Mouse (Mus musculus) midbrain, embryonic 11.5 days (tissue): ENCODE results near the gene Rbm38. TPM values are rescaled to one million over a fixed set of nuclear protein-coding genes. Genes with fewer than 3 reads are reported as not detected.

Experiments
- ATAC-seq: fragments of 200-750 bp; cut with Nextera tagmentation; 2 replicates; pipeline ENCODE4 v1.8.0; 2017; ENCODE audit warnings: moderate TSS enrichment, moderate library complexity; ENCODE audit not compliant: low FRiP score
- DNase-seq: peaks from one replicate; pipeline ENCODE4 v3.0.0; 2015; ENCODE audit warnings: low spot score; ENCODE audit errors: missing footprints
- H3K27ac ChIP-seq: fragments of 300-500 bp; sonication (generic); 2 replicates; pipeline ENCODE4 v1.5.1; 2014; ENCODE audit warnings: low read depth, low read length
- H3K27me3 ChIP-seq: fragments of 300-500 bp; sonication (generic); 2 replicates; pipeline ENCODE4 v1.6.1; 2014; ENCODE audit warnings: mild to moderate bottlenecking, low read length, moderate library complexity, mixed read lengths; ENCODE audit not compliant: control insufficient read depth, insufficient read depth
- H3K36me3 ChIP-seq: fragments of 300-500 bp; sonication (generic); 2 replicates; pipeline ENCODE4 v1.6.1; 2014; ENCODE audit warnings: mild to moderate bottlenecking, low read length, moderate library complexity, mixed read lengths; ENCODE audit not compliant: control insufficient read depth, insufficient read depth
- H3K4me1 ChIP-seq: fragments of 300-500 bp; sonication (generic); 2 replicates; pipeline ENCODE4 v1.6.1; 2014; ENCODE audit warnings: low read length; ENCODE audit not compliant: control insufficient read depth, insufficient read depth
- H3K4me2 ChIP-seq: fragments of 300-500 bp; sonication (generic); 2 replicates; pipeline ENCODE4 v1.6.1; 2014; ENCODE audit warnings: mild to moderate bottlenecking, moderate library complexity
- H3K4me3 ChIP-seq: fragments of 300-500 bp; sonication (generic); 2 replicates; pipeline ENCODE4 v1.5.1; 2014; ENCODE audit warnings: low read depth, low read length
- H3K9ac ChIP-seq: fragments of 300-500 bp; sonication (generic); 2 replicates; pipeline ENCODE4 v1.6.1; 2014; ENCODE audit warnings: low read length
- H3K9me3 ChIP-seq: fragments of 300-500 bp; sonication (generic); 2 replicates; pipeline ENCODE4 v1.6.1; 2016; ENCODE audit warnings: low read length; ENCODE audit not compliant: control insufficient read depth
- WGBS: fragments of 180-500 bp; shearing (Covaris S2); extraction: QIAGEN DNeasy Blood & Tissue Kit; methylation state at CpG from one replicate; pipeline ENCODE4 v1.1.7; 2014; 5-methylcytosine and 5-hydroxymethylcytosine counted together
- polyA plus RNA-seq: library from polyadenylated mRNA; unstranded; fragments of >200 nt; fragmentation: Nextera tagmentation; extraction: Ambion mirVana; gene quantifications from 2 replicates; pipeline ENCODE4 v1.2.1, GENCODE M21; 2014

The Rbm38 gene
- polyA plus RNA-seq, 1 experiment from 2014 or later, result 77.3 TPM

DNA sequence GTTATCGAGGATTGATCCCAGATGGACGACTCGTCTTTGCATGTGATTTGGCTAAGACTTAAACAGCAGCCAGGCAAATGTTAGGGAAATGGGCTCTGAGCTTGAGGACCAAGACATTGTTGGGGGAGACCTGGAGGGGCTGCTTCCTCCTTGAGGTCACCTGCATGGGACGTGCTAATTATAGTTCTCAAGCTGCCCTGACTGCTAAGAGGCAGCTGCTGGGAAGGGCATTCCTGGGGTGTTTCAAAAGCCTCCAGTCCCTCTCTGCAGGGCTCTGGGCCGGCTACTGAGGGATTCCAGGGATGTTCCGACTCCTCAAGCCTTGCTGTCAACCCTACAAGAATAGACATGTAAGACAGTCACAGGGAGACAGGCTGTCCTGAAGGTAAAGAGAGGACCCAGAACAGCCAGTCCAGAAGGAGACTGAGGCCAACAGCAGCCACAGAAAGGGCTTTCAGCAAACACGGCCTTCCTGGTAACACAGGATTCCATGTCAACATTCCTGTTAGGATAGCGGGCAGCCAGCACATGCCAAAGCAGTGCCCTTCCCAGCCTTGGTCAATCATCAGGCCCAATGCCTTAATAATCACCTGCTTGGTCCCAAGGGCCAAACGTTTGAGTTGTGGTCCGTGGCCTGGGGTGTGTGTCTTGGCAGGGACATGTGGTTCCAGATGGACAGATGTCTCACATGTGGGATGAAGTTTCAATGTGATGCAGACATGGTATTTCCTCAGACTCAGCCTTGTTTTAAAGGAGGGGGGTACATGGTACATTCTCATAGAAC, 59.7 kb downstream of the Rbm38 start:
- no peaks in the 10 kb centered on the region for H3K36me3 ChIP-seq
- DNase-seq (no peak), ATAC-seq (no peak)
- H3K4me1 ChIP-seq, result no peaks in the 10 kb centered on the region
- 56% methylated on average over 10 of the region's 10 CpGs for WGBS
- no peaks in the 10 kb centered on the region for H3K9me3 ChIP-seq
- no peak overlapping the region for H3K4me3 ChIP-seq
- H3K27me3 ChIP-seq, result no peaks in the 10 kb centered on the region; the same call in 1 of the 2 replicates
- no peak overlapping the region for H3K27ac ChIP-seq
- H3K4me2 ChIP-seq, result no peak overlapping the region
- H3K9ac ChIP-seq, result no peak overlapping the region

DNA sequence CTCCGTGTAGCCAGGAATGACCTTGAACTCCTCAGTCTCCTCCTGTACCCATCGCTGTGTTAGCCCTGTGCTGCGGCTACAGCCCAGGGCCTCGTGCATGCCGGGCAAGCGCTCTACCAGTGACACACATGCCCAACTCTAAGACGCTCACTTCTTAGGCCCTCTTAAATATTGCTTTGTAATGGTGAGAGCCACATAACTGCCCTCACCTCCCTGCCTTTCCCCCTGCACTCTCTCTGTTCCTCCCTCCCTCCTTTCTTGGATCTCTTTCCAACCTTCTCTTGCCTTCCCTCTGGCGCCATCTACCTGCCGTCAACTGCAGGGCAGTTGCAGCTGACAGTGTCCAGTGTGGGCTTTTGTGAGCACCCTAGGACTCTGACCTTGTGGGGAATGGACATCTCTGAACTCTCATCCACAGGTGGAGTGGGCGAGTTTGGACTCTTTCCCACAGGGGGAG, 60.5 kb downstream of the Rbm38 start:
- H3K27me3 ChIP-seq, result no peaks in the 10 kb centered on the region; the same call in 1 of the 2 replicates
- H3K27ac ChIP-seq, result no peak overlapping the region
- no peak overlapping the region for H3K9ac ChIP-seq
- no peaks in the 10 kb centered on the region for H3K9me3 ChIP-seq
- H3K4me1 ChIP-seq, result no peaks in the 10 kb centered on the region
- H3K4me2 ChIP-seq, result no peak overlapping the region
- no peaks in the 10 kb centered on the region for H3K36me3 ChIP-seq
- H3K4me3 ChIP-seq, result no peak overlapping the region
- 35% methylated on average over 10 of the region's 10 CpGs for WGBS
- DNase-seq, result peak; percentile 95
- ATAC-seq, result peak; percentile 78

DNA sequence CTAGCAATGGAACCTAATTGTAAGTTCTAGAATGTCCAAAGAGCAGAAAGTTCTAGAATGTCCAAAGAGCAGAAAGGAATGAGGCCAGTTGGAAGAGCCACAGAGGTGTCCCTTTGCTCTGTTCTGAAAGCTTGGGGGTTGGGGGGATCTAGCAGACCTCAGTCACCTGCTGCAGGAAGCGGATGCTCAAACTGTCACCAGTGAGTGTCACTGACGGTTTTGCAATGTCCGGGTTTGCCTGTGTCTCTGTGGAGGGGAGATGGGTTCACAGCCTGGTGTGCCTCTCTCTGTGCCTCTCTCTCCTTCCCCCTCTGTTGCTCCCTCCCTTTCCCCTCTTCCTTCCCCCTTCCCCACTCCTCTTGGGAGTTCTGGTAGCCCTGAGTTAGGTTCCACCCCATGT, 62.4 kb downstream of the Rbm38 start:
- H3K4me2 ChIP-seq, result no peak overlapping the region
- WGBS, result 87% methylated on average over 3 of the region's 3 CpGs
- H3K4me1 ChIP-seq, result no peaks in the 10 kb centered on the region
- H3K9ac ChIP-seq, result no peak overlapping the region
- no peak overlapping the region for H3K27ac ChIP-seq
- H3K4me3 ChIP-seq, result no peak overlapping the region
- H3K9me3 ChIP-seq, result no peaks in the 10 kb centered on the region
- H3K36me3 ChIP-seq, result no peaks in the 10 kb centered on the region
- H3K27me3 ChIP-seq, result no peaks in the 10 kb centered on the region; the same call in 1 of the 2 replicates
- DNase-seq (no peak), ATAC-seq (no peak)

DNA sequence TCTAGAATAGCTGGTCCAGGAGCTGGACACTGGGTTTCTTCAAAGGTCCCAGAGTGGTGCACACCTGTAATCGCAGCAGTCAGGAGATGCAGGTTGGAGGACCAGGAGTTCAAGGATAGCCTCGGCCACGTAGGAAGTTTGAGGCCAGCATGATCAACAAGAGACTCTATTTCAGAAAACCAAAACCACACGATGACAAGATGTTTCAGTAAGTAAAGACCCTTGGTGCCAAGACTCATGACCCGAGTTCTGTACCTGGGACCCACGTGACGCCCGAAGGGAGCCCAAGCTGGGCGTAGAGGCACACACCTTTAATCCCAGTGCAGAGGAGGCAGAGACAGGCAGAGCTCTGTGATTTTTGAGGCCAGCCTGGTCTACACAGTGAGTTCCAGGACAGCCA, 62.8 kb downstream of the Rbm38 start:
- H3K27ac ChIP-seq, result no peak overlapping the region
- DNase-seq (no peak), ATAC-seq (no peak)
- no peak overlapping the region for H3K4me3 ChIP-seq
- H3K4me2 ChIP-seq, result no peak overlapping the region
- WGBS, result 88% methylated on average over 9 of the region's 9 CpGs
- H3K36me3 ChIP-seq, result no peaks in the 10 kb centered on the region
- no peaks in the 10 kb centered on the region for H3K9me3 ChIP-seq
- no peaks in the 10 kb centered on the region for H3K4me1 ChIP-seq
- no peaks in the 10 kb centered on the region; the same call in 1 of the 2 replicates for H3K27me3 ChIP-seq
- no peak overlapping the region for H3K9ac ChIP-seq

DNA sequence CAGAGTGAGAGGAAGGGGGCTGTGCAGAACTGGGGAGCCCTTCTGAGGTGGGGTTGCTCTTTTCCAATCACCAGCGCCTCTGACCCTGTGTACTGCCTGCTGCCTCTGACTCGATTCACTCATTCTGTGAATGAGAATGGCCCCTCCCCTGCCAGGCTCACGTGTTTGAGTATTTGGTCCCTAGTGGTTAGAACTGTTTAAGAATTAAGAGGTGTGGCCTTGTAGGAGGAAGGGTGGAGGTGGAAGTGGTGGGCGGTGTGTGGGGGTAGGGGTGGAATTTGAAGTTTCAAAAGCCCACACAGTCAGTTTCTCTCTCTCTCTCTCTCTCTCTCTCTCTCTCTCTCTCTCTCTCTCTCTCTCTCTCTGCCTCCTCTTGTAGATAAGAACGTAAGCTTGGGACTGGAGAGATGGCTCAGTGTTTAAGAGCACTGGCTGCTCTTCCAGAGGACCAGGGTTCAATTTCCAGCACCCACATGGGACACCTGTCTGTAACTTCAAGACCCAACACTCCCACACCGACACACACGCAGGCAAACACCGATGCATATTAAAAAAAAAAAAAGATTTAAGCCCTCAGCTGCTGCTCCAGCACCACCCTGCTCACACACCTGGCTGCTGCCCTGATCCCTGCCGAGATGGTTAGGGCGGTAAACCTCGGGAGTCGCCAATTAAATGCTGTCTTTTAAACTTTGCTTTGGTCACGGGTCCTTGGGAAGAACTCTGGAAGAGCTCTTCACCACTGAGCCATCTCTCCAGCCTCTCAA, 63.6 kb downstream of the Rbm38 start:
- H3K4me1 ChIP-seq, result no peaks in the 10 kb centered on the region
- no peak overlapping the region for H3K4me3 ChIP-seq
- H3K36me3 ChIP-seq, result no peaks in the 10 kb centered on the region
- 23% methylated on average over 13 of the region's 13 CpGs for WGBS
- no peaks in the 10 kb centered on the region for H3K9me3 ChIP-seq
- DNase-seq (no peak), ATAC-seq (no peak; the same call in 1 of the 2 replicates)
- H3K27me3 ChIP-seq, result no peaks in the 10 kb centered on the region; the same call in 1 of the 2 replicates
- no peak overlapping the region for H3K4me2 ChIP-seq
- H3K27ac ChIP-seq, result no peak overlapping the region
- no peak overlapping the region for H3K9ac ChIP-seq

Other genes starting within 250 kb of the Rbm38 start
- 17.3 and 20.2 TPM in 2 replicates for gene Bmp7, start 80.2 kb upstream of the Rbm38 start, polyA plus RNA-seq
- gene Spo11, start 42.8 kb upstream of the Rbm38 start, polyA plus RNA-seq, result 0.25 and 0.26 TPM in 2 replicates
- 137 and 140 TPM in 2 replicates for gene Rae1, start 20.4 kb upstream of the Rbm38 start, polyA plus RNA-seq
- gene Ctcfl, start 99.0 kb downstream of the Rbm38 start, polyA plus RNA-seq, result 0.08 TPM in 1 of 2 replicates, not detected in the other
- not detected in 2 replicates for gene Pck1, start 132.6 kb downstream of the Rbm38 start, polyA plus RNA-seq
- gene Zbp1, start 198.4 kb downstream of the Rbm38 start, polyA plus RNA-seq, result 0.46 and 0.55 TPM in 2 replicates